Mouse (Mus musculus) MEL (cell line): ENCODE data around the gene Fam189b.

Source experiments
- MYC ChIP-seq: IDR thresholded peaks from 2 replicates; pipeline ENCODE4 v1.6.1; 2011; ENCODE audit warnings: low read depth, mild to moderate bottlenecking, low read length, improper control_type of control experiment, moderate library complexity
- POLR2A ChIP-seq, 2 experiments: IDR thresholded peaks; 2 replicates each; pipeline ENCODE4 v1.6.1; 2011 to 2012; ENCODE audit warnings: low read length in 2 of 2, mild to moderate bottlenecking in 2 of 2, control low read depth in 1 of 2, improper control_type of control experiment in 1 of 2, low read depth in 1 of 2, moderate library complexity in 1 of 2; ENCODE audit not compliant: control insufficient read depth in 1 of 2, insufficient read depth in 1 of 2, poor library complexity in 1 of 2

DNA sequence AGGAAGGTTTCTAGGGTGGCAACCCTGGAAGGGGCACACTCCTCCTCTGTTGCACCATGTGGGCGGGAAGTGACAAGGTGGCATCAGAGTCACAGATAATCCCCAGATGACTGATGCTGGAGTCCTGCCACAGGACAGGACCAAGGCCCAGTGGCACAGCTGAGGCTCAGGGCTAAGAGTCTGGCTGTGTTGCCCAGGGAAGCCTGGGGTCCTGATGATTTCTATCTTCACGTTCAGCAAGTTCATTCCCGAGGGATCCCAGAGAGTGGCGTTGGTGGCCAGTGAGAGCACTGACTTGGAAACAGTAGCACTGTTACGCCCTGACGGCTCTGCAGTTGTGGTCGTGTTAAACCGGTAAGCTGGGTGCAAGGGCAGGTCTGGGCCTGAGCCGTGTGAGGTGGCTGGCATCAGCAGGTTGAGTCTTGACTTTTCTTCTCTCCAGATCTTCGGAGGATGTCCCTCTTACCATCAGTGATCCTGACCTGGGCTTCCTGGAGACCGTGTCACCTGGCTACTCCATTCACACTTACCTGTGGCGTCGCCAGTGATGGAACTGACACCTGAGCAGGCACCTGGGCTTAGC is 25.2 kb downstream of the Fam189b start:
- no peak for TF ChIP-seq MYC
- no peak; a peak in 1 of 4 replicates for TF ChIP-seq POLR2A (IDR thresholded peaks at IDR 0.05; ENCODE audit: control insufficient read depth in 1 of 2, insufficient read depth in 1 of 2, low read depth in 1 of 2, low read length in 2 of 2, poor library complexity in 1 of 2)
